Mouse (Mus musculus): Measurements from ENCODE around the gene Pzp. TPM values are rescaled to one million over a fixed set of nuclear protein-coding genes. Genes with fewer than 3 reads are reported as not detected.

Gene Pzp
- total RNA-seq, 2 experiments from 2014 or later = 0.41 TPM; not detected in 1

DNA sequence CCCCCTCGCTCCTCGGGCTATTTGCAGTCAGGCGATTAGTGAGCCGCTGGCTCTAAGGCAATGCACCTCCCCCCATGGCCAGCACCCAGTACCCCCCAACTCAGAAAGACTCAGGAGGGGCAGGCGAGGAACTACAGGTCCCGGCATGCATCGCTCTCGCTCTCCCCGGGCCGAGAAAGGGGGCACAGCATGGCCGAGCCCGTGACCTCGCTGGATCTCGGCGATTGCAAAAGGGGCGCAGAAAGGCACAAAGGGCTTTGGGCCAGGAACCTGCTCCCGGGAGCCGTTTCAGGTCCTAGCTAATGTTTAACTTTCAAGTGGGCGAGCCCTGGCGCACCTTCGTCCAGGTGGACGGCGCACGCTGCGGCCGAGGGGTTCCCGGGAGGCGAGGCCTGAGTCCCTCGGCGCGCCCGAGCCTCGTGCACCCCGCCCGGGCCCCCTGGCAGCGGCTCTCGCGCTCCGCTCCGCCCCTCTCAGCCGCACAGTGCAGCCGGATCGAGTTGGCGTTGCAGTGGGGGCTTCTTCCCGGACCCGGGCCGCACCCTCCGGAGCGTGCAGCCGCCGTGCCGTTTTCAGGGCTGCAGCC, 88.7 kb downstream of the Pzp start:
- peak; percentile 37 to 54 for DNase-seq
- intact Hi-C loops (cut with DNase I) = loop anchor here (10.0 kb wide), 1 partner anchor 1333 kb away; the partner anchor contains the start of gene Tigar

DNA sequence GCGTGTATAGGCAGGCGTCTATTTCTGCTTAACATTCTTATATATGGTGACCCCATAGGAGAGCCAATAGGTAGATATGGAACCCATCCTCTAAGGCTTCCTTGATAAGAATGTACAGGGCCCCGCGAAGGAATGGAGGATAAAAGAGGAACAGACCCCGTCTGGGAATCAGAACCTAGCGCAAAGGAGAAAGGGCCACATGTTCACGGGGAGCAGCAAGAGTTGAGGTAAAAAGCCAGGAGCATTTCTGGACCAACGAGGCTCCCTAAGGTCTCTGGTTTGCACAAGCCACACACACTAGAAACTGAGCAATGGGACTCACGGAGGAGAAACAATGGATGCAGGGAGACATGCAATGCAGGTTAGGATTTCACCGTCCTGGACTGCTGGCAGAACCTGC, 89.2 kb downstream of the Pzp start:
- no peak for DNase-seq

DNA sequence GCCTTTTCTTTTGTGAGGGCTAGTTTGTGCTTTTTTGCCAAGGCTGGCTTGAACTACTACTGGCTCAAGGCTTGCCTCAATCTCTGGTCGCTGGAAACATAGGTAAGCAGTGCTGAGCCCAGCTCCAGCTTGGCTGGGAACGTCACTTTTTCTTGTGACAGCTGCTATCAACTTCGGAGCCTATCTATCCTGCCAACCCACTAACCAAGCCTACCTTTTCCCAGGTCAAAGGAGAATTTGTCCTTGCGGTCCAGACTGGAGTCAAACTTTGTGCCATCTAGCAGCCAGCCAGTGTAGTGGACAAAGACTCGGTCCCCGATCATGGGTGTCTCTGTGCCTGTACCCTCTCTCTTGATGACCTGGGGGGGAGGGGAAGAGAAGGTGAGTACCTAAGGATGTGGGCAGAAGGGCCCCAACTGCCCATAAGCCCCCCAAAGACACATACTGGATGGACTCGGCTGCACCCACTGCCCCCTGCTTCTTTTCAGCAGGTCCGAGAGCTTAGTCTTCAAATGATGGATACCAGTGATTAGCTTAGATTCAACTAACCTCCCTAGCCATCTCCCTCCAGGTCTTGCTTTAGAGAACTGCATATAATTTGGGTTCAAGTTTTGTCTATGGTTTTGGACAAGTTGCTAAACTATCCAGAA, 90.0 kb downstream of the Pzp start:
- intact Hi-C loops (cut with DNase I) = loop anchor here (10.0 kb wide), 1 partner anchor 1332 kb away; the partner anchor contains the start of gene Tigar

More for the DNA sequence above, 89.2 kb downstream of the Pzp start:
- intact Hi-C loops (cut with DNase I) = loop anchor here (10.0 kb wide), 1 partner anchor 1332 kb away; the partner anchor contains the start of gene Tigar

DNA sequence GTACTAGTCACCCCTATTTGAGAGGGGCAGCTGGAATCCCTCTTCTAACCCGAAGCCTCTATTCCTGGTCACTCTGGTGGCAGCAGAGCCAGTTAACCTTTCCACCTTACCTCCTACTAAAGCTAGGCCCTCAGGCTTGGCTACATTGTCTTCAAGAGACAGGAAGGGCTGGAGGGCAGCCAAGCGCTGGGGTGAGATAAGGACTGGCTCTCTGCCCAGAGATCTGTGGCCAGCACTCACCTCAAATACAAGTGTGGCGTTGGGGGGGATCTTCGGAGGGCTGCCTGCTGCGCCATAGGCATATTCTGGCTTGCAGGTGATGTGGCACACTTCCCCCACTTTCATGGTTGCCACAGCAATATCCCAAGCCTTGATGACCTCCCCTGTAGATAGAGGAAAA, 91.0 kb downstream of the Pzp start:
- intact Hi-C loops (cut with DNase I) = loop anchor here (10.0 kb wide), 1 partner anchor 1331 kb away; the partner anchor contains the start of gene Tigar
- peak; percentile 51 to 53 for DNase-seq

More for the DNA sequence above, 90.0 kb downstream of the Pzp start:
- no peak for DNase-seq

Other genes with a start within 250 kb of the Pzp start
- gene Tead4, start 225.9 kb downstream of the Pzp start, total RNA-seq (2021) = 1 to 10 TPM; 3.7 to 4.3 TPM
- gene Tulp3, start 170.9 kb downstream of the Pzp start, total RNA-seq (2021) = 1 to 10 TPM; 5.8 to 6.6 TPM
- gene Rhno1, start 163.8 kb downstream of the Pzp start, total RNA-seq (2021) = 1 to 10 TPM; 5.2 to 6.6 TPM
- gene Foxm1, start 163.8 kb downstream of the Pzp start, total RNA-seq (2021) = 1 to 10 TPM in 1 of 2 experiments, under 1 TPM in 1; 0.62 to 1.0 TPM
- gene Tex52, start 151.3 kb downstream of the Pzp start, total RNA-seq (2021) = not detected
- gene Gm44596, start 151.2 kb downstream of the Pzp start, total RNA-seq (2021) = not detected
- gene Nrip2, start 127.4 kb downstream of the Pzp start, total RNA-seq (2021) = 1 to 10 TPM; 1.4 to 1.5 TPM
- 10 to 100 TPM; 15.3 to 19.5 TPM for gene Itfg2, start 101.8 kb downstream of the Pzp start, total RNA-seq (2021)
- gene Fkbp4, start 88.0 kb downstream of the Pzp start, total RNA-seq (2021) = 100 to 1,000 TPM in 1 of 2 experiments, 10 to 100 TPM in 1; 97.6 to 114 TPM
- not detected for gene A2ml1, start 54.9 kb upstream of the Pzp start, total RNA-seq (2021)
- gene Klrb1a, start 96.8 kb upstream of the Pzp start, total RNA-seq (2021) = not detected
- gene Clec2h, start 135.7 kb upstream of the Pzp start, total RNA-seq (2021) = not detected
- not detected for gene Klrb1, start 196.3 kb upstream of the Pzp start, total RNA-seq (2021)